Mouse (Mus musculus) WW6 (cell line): ENCODE results near the gene Socs7.
A peak's percentile ranks its signal among the peaks of the same experiment; 100 is the strongest.

Source experiments
- DNase-seq: peaks from one replicate; pipeline ENCODE4 v3.0.0-alpha.2; 2013; ENCODE audit warnings: low read depth, low spot score

The Socs7 gene

GRCm38 (mm10) chr11:97387811-97388210 is 25.5 kb downstream of the Socs7 start:
- DNase-seq = no peak

GRCm38 (mm10) chr11:97389127-97389526 is 26.8 kb downstream of the Socs7 start:
- DNase-seq = no peak

GRCm38 (mm10) chr11:97393658-97394057 is 31.3 kb downstream of the Socs7 start:
- no peak for DNase-seq

- no peak for DNase-seq
These were observed 31.8 kb downstream of the Socs7 start for GRCm38 (mm10) chr11:97394146-97394545.

- DNase-seq = no peak
These were observed 36.2 kb downstream of the Socs7 start for GRCm38 (mm10) chr11:97398506-97398905.

GRCm38 (mm10) chr11:97399958-97400710 is 37.8 kb downstream of the Socs7 start:
- peak; percentile 82 for DNase-seq

- DNase-seq = no peak
These were observed 38.7 kb downstream of the Socs7 start for GRCm38 (mm10) chr11:97401082-97401481.

GRCm38 (mm10) chr11:97401686-97402435 is 39.5 kb downstream of the Socs7 start:
- no peak for DNase-seq

GRCm38 (mm10) chr11:97402746-97403145 is 40.4 kb downstream of the Socs7 start:
- DNase-seq = no peak

GRCm38 (mm10) chr11:97403614-97404183 is 41.3 kb downstream of the Socs7 start:
- no peak for DNase-seq

- no peak for DNase-seq
These were observed 41.9 kb downstream of the Socs7 start for GRCm38 (mm10) chr11:97404184-97404760.

- DNase-seq = no peak
These were observed 42.4 kb downstream of the Socs7 start for GRCm38 (mm10) chr11:97404761-97405190.

GRCm38 (mm10) chr11:97406094-97406951 is 44.0 kb downstream of the Socs7 start:
- DNase-seq = no peak

GRCm38 (mm10) chr11:97407456-97407855 is 45.1 kb downstream of the Socs7 start:
- no peak for DNase-seq

- DNase-seq = peak; percentile 70
These were observed 45.8 kb downstream of the Socs7 start for GRCm38 (mm10) chr11:97408171-97408570.

- no peak for DNase-seq
These were observed 48.6 kb downstream of the Socs7 start for GRCm38 (mm10) chr11:97410958-97411357.

- peak; percentile 83 for DNase-seq
These were observed 49.8 kb downstream of the Socs7 start for GRCm38 (mm10) chr11:97412117-97412516.

- DNase-seq = no peak
These were observed 50.5 kb downstream of the Socs7 start for GRCm38 (mm10) chr11:97412808-97413347.

- peak; percentile 59 for DNase-seq
These were observed 53.0 kb downstream of the Socs7 start, which contains the start of gene Arhgap23 for GRCm38 (mm10) chr11:97415330-97415711. Arhgap23 (plus strand) TSS chr11:97415533.

GRCm38 (mm10) chr11:97415712-97416636 is 53.6 kb downstream of the Socs7 start:
- no peak for DNase-seq
